Mouse (Mus musculus) thymus, postnatal 14 days (tissue): ENCODE measurements around the gene Ltb4r1.

ENCODE experiments used
- DNase-seq: peaks from one replicate; pipeline ENCODE4 v3.0.0; 2021

The Ltb4r1 gene

DNA sequence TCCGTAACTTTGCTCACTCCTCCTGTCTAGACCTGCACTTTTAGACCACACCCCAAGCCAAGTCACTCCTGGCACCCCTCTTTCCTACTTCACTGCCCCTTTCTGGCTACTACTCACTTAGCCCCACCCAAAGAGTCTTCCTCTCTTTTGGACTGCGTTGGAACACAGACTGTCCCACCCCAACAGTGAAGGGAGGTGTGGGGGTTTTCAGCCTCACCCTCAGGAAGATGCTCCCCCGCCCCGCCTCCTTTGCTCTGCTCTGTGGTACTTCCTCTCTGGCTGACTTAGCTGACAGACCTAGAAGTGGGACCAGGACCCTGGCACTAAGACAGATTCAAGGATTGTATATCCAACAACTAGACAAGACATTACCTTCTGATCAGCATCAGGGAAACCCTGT is at the start of gene Ltb4r1:
Ltb4r1 (plus strand) TSS at position 267 of the 400 bp plus-strand sequence.
- DNase-seq: no peak

GRCm38 (mm10) chr14:55716271-55716670 is 49.5 kb upstream of the Ltb4r1 start:
- DNase-seq: no peak

- DNase-seq: no peak
Measured at GRCm38 (mm10) chr14:55716884-55717283, 48.9 kb upstream of the Ltb4r1 start.

DNA sequence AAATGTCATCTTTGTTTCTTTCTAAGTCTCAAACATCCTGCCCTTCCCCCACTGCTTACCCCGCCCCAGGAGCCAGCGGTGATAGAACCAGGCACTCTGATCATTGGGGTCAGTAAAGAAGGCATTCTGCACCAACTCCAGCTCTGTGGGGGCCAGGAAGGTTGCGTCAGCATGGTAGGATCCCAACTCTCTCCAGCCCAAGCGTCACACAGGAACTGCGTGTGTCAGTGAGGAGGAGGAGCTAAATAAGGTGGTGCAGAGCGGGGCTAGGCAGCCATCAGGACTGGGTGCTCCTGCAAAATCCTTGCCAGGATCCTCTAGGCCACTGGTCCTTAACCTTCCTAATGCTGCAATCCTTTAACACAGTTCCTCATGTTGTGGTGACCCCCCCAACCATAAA is 46.0 kb upstream of the Ltb4r1 start:
- DNase-seq: no peak

- no peak for DNase-seq
Measured at GRCm38 (mm10) chr14:55720666-55721065, 45.1 kb upstream of the Ltb4r1 start.

- no peak for DNase-seq
Measured at GRCm38 (mm10) chr14:55721076-55721475, 44.7 kb upstream of the Ltb4r1 start.

DNA sequence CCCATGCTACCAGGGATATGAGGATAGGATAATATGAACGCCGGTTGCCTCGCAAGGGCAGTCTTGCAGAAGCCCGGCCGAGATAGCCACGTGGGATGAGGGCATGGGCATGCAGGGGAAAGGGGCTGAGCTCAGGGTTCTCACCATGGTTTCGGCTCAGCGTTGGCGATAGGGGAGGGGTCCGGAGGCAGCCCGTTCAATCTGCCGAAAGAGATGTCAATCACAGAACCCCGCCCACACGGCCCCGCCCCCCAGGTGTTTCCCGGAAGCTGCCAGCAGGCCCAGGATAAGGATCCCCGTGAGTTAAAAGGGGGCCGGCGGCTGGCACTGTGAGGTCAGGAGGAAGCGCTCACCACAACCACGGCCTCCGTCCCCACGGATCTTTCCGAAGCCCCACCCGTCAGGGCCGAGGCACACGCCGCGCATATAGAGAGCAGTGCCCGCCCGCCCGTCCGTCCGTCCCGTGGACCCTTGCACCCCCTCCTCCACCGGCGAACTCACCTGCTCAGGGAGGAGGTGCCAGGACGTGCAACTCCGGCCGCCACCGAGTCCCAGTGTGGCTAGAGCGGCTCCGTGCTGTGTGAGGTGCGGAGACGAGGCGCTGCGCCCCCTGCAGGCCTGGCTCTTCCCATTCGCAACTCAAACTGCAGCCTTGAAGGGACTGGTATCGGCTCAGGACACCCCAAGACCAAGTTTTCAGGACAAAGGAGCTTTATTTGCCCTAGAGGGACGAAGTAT is 43.9 kb upstream of the Ltb4r1 start, which contains the start of gene Rabggta:
Rabggta (minus strand) TSS at position 564 of the 738 bp plus-strand sequence.
- DNase-seq: peak; percentile 99

GRCm38 (mm10) chr14:55722438-55722945 is 43.3 kb upstream of the Ltb4r1 start:
- no peak for DNase-seq

DNA sequence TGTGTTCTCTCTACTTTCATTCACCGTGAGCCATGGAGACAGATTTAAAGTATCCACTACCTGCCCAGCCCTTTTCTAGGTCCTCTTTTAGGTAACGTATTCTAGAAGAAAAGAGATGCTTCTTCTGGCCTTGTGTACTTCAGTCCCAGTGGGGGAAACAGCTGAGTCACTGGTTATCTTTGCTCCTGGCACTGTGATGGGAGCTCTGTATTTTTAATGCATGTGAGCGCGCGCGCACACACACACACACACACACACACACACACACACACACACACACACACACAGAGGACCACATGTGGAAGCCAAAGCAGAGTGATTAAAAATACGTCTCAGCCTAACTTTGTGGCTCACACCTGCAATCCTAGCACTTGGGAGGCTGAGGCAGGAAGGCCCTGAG is 42.3 kb upstream of the Ltb4r1 start:
- DNase-seq: no peak

DNA sequence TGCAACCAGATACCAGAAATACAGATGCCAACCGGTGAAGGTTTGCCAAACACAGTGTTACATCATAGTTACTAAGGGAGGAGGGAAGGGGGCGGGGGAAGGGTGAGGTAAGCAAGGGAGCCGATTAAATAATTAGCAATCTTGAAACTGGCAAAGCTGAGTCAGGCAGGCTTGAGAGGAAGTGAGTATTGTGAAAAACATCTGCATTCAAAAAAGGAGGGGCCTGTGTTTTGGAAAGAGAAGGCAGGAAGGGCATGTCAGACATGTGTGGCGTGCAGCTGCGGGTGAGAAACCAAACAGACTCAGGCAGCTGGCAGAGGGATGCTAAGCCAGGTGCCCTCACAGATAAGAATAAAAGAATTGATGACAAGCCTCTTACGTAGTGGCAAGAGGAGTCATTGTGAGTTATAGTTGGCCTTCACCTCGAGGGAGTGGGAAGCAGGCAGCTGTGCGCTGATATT is 41.3 kb upstream of the Ltb4r1 start:
- peak; percentile 83 for DNase-seq

GRCm38 (mm10) chr14:55726261-55726660 is 39.5 kb upstream of the Ltb4r1 start:
- DNase-seq: no peak

- no peak for DNase-seq
Measured at GRCm38 (mm10) chr14:55727889-55728685, 37.7 kb upstream of the Ltb4r1 start.

GRCm38 (mm10) chr14:55730116-55730515 is 35.6 kb upstream of the Ltb4r1 start:
- DNase-seq: no peak

- no peak for DNase-seq
Measured at GRCm38 (mm10) chr14:55730531-55731032, 35.2 kb upstream of the Ltb4r1 start.

- DNase-seq: no peak
Measured at GRCm38 (mm10) chr14:55733889-55734288, 31.9 kb upstream of the Ltb4r1 start.

- no peak for DNase-seq
Measured at GRCm38 (mm10) chr14:55734869-55735268, 30.9 kb upstream of the Ltb4r1 start.

- no peak for DNase-seq
Measured at GRCm38 (mm10) chr14:55735334-55735733, 30.4 kb upstream of the Ltb4r1 start.

- DNase-seq: no peak
Measured at GRCm38 (mm10) chr14:55735758-55736157, 30.0 kb upstream of the Ltb4r1 start.

DNA sequence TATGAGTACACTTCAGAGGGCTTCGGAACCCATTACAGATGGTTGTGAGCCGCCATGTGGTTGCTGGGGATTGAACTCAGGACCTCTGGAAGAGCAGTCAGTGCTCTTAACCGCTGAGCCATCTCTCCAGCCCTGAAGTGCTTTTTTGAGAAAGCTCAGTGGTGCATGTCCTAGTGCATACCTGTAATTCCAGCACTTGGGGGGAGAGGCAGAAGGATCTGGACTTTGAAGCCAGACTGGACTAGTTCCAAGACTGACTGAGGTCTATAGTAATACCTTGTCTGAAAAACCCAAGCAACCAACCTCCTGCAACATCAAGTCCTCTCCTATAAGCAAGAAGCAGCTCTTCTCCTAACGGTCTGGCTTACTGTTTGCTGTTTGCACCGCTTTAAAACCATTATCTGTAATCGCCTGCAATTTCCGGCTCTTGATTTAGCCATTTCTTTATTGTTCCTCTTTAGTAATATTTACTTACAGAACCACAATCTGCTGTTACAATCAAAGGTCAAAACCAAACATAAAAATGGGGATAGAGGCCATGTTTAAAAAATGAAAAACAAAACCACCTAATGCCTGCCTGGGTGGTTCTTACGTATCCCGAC is 28.6 kb upstream of the Ltb4r1 start:
- no peak for DNase-seq

- DNase-seq: peak; percentile 89
Measured at GRCm38 (mm10) chr14:55743711-55744110, 22.1 kb upstream of the Ltb4r1 start.

GRCm38 (mm10) chr14:55745180-55745860 is 20.4 kb upstream of the Ltb4r1 start, which contains the start of the genes Dhrs1 and Nop9:
Gene Dhrs1, minus strand, starts transcription at chr14:55745690.
Gene Nop9, plus strand, starts transcription at chr14:55745693.
- peak; percentile 90 for DNase-seq

DNA sequence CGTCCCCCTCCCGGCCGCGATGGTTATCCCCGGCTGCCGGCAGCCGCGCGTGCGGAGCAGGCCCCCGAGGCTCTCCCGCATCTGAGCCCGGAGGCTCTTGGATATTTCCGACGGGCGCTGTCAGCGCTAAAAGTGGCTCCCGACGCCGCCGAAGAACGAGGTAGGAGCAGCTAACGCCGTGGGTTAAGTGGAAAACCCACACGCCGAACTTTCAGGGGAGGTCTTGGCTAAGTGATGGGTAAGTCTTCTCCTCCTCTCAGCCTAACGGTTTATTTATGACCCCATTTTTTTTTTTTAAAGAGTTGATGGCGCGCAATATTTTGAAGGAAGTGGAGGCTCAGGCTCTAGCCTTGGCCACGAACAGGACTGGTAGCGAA is 19.9 kb upstream of the Ltb4r1 start:
- DNase-seq: no peak
